Mouse (Mus musculus) monocyte, adult 2 months (primary cell): ENCODE measurements around the gene Gas2.
A peak's percentile ranks its signal among the peaks of the same experiment; 100 is the strongest.

Experiments
- DNase-seq, 2 experiments: peaks; one replicate each; pipeline ENCODE4 v3.0.0; 2022; ENCODE audit warnings: low spot score in 2 of 2, low read depth in 1 of 2

Gene Gas2

DNA sequence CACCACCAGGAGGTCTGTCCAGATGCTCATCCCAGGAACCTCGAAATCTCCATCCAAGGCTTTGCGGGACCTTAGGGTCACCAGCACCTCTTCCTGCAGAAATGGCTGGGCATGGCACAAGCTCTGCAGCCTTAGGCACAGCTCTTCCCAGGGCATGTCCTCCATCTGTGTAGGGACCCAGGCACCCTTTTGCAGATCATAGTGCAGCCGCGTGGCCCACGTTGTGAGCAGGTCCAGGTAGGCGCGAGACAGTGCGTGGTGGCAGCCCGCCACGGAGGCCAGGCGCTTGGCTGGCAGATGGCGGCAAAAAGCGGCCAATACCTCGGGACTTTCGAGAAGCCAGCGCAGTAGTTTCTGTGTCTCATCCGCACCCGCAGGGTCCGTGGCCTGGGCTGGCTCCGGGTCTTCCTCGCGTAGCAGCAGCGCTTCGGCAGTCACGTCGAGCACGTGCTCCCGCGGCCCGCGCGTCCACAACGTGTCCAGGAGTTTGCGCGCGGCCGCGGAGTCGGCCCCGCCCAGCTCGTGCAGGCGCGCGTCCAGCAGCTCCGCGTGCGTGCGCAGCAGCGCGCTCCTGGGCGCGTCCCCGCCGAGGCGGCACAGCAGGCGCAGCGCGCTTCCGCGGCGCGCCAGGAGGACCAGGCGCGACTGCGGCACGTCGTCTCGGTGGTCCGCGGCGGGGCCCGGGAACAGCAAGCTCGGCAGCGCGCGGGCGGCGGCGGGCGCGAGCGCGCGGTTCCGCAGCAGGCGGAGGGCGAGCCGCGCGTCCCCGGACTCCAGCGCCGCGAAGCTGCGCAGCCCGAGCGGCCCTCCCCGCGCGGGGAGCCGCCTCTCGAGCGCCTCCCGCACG, at the start of gene Gas2:
TSS of gene Gas2 (plus strand) at position 766 of the 847 bp plus-strand sequence.
- peak; percentile 54 to 74 for DNase-seq

DNA sequence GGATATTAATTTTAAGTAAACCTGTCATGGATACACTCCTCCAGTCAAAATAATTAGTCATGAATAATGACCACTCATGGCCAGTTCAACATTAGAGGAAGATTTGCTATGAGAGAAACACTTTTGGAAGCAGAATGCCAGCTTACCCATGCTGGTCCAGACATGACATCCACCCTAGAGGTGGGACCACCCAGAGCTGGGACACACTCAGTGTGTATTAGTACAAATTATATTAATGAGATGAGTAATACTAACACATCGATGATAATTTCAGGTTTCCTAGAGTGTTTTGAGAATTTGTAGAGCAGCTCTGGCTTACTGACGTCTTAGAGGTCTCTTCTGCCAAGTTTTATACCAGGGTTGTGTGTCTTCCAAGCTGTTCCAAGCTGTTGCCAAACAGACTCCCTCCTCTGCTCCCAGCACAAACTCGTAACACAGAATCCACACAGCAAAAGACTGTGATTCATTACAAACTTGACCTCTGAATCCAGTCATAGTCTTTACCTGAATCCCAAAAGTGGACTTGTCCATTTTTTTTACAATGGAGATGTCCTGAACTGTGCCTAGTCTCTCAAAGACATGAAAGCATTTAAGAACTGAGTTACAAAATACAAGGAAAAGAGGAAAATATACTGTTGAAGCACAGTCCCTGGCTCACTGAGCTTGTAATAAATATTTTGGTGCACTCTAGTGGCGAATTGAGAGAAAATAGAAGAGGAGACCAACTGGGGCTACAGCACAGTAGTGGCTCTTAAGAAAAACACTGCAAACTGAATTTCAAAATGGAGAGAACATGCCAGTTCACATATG, 46.1 kb upstream of the Gas2 start:
- no peak for DNase-seq

DNA sequence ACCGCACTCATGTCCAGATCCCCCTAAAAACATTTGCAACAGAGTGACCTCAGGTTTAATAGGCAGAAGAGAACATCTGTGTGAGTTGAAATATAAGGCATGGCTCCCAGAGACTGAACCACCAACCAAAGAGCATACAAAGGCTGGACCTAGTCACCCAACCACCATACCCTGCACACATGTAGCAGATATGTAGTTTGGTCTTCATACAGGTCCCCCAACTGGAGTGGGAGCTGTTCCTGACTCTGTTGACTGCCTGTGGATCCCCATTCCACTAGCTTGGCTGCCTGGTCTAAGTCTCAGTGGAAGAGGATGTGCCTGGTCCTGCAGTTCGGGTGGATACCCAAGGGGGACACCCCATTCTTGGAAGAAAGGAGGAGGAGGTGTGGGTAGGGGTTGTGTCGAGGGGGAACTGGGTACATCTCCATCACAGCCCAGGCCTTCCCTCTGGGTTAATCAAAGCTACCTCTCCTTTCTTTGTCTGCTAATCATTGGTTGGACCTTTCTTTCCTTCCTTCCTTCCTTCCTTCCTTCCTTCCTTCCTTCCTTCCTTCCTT, 45.5 kb upstream of the Gas2 start:
- DNase-seq: no peak

DNA sequence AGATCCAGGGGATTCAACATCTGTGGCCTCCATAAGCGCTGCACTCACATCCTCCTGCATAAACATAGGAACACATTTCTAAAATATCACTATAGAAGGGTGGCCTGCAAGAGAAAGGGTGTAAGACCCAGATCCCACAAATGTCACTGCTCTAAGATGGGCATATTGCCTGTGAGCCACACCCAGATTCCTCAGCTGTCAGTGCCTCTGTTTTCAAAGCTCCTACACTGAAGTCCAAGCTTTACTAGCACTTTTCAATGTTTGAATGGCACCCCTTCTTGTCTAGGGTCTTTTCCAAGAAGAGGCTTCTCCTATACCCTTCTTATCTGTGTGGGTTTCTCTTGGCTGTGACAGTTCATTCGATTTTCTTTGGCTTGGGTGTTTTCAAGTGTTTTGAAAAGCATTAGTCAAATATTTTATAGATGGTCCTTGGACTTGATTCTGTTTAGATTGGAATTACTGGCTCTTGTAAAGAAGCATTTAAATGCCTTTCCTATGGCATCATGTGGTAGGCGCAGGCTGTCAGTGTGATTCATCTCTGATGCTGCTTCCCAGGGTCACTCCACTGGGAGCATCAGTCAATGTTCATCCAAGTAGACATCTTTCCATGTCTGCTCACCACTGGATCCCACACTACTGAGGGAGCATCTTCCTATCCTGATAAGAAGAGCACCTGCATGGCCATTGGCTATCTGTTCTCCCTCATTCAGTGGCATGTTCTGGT, 43.4 kb upstream of the Gas2 start:
- DNase-seq: no peak

DNA sequence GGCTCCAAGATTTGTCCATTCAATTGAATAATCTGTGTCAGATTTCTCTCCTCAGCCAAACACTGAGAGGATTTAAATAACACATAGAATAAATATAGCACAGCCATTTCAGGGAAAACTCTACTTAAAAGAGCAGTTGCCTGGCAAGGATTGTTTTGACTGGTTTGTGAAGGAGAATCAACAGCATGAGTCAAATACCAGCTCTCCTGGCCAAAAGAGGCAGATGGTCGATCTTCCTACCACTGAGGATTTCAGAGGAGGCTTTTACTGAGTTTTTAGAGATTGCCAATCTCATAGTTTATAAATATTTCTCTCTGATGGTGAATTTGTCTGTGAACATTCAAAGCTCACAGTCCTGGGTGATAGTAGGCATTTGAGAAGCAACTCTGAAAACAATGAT, 41.9 kb upstream of the Gas2 start:
- DNase-seq: no peak

DNA sequence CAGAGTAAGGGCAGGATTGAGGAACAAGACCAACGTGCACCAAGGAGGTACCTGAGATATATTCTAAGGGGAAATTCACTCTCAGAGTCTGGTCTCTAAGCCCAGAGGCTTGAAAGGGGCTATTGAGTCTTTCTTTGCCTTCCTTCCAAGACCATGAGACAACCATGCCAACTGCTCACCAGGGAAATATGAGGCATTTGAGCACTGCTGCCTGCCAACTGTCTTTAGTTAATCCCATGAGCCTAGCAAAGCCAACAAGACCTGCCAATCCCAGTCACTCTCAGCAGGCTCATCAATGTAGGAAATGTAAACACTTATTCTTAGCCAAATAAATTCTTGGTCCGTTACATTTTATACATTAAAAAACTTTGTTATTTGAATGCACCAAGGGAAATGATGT, 40.3 kb upstream of the Gas2 start:
- DNase-seq: no peak

DNA sequence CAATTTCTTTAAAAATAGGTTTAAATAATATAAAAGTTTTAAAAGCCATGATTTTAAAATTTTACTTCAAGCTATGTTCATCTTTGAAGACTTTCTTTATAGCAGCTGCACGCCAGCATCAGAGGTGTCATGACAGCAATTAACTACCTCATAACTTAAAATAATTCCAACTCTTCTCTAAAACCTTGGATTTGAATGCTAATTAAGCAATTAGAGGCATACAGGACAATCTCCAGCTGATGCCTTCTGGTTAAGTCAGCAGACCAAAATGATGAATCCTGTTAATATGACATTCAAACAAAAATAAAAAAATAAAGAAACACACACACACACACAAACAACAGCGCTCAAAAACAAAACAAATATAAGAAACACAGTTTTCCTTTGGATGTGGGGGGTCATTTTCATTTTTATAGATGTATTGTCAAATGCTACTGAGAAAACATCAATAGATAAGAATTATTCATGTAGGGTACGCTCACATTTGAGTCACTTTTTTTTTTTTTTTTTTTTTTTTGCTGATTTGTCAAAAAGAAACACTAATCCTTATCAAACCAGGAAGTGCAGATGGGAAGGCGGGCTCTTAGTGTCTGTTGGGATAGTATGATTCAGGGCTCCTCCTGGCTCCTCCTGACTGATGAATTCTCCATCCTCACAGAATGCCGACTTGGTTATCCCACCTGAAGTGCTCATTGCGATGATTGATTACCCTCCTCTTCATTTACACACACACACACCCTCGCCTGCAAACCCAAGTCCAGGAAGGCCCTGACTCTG, 38.1 kb upstream of the Gas2 start:
- no peak for DNase-seq

DNA sequence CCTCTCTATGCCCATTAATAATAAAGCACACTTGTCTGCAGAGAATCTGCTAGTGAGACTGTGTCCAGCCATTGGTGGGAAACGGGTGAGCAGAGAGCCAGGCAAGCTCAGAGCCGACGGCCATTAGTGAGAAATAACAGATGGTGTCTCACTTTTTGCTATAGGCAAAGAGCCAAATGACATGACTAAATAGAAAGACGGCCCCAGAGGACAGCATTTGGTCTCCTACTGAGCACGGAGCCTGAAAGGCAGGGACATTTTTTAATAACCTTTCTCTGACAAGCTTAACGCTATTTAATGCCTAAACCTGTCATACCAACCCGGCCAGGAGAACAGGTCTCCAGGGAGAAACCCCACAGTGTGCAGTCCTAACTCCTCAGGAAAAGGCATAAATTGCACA, 29.9 kb upstream of the Gas2 start:
- DNase-seq: no peak

DNA sequence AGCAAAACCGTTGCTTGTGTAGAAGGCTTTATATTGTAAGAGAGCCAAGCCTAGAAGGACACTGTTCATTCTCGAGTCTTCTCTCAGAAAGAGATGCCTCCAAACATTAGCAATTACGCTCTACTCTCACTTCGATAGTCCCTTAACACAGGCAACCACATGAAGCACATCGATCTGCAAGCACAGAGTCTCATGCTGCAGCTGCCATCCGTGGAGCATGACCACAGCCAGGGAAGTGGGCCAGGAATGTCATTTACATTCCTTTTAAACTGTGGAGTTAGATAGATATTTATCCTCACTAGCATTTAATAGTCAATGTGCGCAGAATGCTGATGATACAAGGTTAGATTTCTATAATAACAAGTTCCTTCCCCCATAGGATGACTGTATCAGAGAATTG, 21.3 kb upstream of the Gas2 start:
- DNase-seq: no peak

DNA sequence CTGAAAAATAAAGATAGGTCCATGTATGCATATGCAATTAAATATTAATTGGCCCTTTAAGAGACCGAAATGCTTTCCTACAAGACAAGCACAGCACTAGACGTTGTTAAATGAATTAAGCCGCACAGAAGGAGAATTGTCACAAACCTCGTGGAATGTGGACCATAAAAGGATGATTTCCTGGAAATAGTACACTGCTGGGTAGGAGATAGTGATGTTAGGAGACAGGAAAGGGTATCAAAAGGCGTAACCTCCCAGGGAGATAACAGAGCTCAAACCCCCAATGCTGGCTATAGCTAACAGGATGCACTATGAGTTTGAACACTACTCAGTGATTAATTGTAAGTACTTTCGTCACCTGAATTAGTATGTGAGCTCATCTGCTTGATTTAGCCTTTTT, 10.9 kb upstream of the Gas2 start:
- no peak for DNase-seq

DNA sequence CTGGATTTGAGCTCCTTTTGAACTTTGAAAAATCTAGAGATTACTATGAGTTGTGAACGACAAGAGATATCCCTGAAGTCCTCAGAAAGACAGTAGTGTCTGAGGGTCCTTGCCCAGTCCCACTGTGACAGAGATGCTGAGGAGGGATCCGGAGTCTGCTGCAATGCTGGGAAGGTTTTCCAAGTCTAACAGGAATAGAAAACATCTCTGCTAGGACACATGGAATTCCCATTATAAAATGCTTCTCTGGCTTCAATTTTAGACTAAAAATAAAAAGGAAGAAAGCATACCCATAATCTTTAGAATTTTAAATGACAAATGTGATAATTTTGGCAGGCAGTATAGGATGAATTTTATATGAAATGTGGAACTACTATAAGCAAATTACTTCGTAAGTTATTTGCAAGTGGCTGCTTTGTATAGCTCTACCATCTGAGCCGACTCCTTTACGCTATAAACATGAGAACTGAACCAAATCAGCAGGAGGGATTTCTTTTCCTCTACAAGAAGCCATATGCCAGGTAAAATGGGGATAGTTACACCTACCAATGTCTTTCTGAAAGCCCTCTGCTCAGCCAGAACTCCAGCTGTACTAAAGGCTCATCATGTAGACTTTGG, 9.8 kb upstream of the Gas2 start:
- no peak for DNase-seq

DNA sequence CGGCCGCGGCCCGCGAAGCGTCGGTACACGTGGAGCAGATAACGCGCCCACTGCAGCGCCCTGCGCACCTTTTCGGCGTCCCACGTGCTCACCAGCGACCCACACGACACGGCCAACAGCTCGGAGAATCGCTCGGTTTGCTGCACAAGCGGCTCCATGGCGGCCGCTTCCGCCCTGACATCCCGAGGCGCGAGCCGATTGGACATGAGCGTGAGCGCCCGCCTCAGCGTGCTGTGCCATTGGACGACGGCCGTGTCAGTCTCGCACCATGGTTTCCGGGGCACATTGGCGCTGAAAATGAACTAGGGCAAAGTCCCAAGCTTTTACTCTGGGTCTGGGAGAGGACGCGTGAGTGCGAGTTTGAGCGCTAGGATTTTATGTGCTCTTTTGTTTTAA, 280 bp downstream of the Gas2 start, which contains the start of gene Fancf:
TSS of gene Fancf (minus strand) at position 171 of the 396 bp plus-strand sequence.
- peak; percentile 76 to 92 for DNase-seq

DNA sequence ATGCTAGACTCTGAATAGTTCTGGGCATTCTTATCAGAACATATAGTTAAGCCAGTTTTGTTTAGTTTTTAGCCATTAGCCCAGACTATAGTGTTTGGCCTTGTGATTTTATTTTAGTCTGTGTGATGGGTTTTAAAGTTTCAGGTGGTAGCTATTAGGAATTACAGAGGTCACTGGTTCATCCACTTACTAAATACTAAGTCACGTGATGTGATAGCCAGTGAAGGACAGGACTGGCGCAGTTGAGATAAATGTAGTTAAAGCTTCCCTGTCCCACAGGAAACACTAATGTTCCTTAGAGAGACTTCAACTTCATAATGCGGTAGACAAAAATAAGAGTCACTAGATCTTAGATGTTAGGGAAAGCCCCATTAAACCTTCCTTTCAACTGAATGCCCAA, 1.0 kb downstream of the Gas2 start:
- DNase-seq: no peak

DNA sequence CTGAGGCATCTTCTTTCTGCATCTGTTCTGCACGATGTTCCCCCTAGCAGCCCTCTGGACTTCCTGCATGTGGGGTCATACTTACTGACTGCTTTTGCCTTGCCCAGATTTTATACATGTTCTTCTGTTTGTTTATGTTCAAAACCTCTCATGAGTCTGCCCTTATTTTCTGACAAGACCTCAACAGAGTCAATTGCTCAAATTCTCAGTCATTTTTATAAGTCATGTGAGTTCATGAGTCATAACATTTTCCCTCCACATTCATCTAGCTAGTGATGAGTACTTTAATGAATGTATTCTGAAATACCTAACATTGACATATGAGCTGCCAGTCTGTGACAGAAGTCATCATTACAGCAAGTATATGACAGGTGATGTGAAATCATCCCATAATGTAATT, 3.5 kb downstream of the Gas2 start:
- no peak for DNase-seq

DNA sequence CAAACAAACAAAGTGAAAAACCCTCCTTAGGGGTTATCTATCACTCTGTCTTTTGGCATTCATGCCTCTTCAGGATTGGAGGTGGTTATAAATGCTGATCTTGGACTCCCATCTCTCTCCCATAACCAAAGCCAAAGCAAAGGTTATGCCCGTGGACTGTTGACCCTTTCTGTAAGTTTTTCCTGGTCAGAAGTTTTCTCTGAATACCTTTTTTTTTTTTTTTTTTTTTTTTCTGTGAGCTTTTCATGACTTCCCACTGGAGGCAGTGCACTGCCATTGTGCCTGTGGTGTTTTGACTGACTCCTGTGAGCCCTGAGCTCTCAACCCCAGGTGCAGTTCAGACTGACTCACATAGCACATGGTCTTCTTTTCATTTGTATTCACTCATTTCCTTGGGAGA, 6.2 kb downstream of the Gas2 start:
- no peak for DNase-seq

DNA sequence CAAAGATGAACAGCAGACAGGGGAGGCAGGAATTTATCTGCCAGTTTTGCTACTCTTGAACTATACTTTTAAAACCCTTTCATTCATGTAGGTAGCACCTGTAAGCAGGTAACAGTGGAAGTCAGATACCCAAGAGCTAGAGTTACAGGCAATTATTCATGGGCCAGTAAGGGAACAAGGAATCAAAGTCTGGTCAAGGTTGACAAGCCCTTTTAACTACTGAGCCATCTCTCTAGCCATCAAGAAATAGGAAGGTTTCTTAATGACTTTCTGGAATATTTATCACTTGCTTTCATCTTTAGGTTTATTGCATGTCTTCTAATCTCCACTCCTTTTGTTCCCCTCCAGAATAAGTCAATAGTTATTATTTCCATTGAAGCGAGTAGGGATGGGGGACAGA, 10.2 kb downstream of the Gas2 start:
- DNase-seq: no peak

DNA sequence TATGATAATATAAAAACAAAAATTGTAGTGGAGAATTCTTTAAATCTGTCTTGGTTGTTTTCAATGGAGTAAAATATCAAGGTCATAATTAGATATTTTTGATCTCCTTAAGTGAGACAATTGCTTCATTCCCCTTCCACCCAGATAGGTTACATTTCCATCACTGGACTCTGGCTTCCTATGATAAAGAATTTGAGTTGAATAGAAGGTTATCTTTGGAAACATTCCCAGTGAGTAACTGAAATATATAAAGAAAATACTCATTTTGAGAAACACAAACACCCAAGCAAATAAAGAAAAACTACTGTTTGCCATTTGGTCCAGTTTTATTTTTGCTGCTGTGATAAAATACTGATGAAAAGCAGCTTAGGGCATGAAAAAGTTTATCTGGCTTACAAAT, 10.8 kb downstream of the Gas2 start:
- DNase-seq: no peak

DNA sequence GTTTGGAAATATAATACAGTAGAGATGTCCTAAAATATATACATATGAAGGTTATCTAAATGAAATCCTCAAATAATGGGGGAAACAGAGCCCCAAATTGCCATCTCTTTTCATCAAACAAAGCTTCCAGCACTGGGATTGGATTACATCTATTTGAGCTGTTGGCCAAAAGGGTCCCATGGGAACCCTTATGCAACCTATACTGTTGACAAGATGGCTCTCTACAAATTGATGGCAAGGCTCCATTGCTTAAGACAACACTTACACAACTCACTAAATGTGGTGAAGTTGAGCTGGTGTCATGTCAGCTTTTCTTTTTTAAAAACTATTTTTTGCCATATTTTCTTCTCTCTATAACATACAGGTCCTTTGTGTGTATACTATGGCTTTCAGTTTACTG, 14.5 kb downstream of the Gas2 start:
- no peak for DNase-seq

DNA sequence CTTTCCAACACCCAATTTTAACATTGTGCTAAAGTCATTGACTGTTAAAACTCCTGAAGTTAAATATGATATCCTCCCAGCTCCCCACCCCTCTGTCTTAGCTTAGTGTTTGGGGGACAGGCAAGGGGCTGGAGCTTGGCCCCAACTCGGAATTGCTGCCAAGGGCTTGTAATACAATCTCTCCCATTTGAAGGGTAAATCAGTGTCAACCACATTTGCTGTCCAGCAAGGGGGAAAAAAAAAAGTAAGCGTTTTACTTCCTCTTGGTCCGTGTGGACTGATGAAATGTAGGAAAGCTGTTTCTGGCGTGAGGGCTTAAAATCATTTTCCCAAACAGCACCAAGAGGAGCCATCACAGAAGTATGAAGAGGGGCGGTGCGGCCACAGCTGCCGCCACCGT, 16.9 kb downstream of the Gas2 start:
- no peak for DNase-seq

DNA sequence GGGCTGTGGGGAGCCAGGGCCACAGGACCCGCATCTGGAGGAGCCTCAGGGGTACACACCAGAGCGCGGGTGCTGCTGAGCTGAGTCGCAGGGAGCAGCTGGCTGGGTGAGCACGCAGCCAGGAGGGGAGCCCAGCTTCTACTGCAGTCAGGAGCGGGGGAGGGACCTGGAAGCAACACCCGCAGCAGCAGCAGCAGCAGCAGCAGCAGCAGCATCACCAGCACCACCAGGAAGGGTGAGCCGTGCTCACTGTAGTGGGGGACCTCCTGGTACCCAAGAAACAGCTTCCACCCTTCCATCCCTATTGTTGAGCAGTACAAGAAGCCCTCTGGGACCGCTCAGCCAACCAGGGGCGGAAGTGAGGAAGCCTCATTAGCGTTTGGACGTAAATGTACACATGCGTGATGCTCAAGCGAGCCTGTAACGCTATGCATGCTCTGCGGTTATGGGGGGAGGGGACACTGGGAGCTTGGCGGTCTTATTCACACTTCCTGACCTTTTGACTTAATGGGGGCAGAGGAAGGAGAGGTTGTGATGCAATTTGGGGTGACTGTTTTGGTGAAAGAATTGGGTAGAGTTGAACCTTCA, 17.4 kb downstream of the Gas2 start:
- peak; percentile 21 for DNase-seq
